Mouse (Mus musculus) right cerebral cortex, adult 2 months (tissue): ENCODE results near the gene Gbf1.

Source experiments
- DNase-seq, 2 experiments: peaks; one replicate each; pipeline ENCODE4 v3.0.0; 2021 to 2022; ENCODE audit warnings: low spot score in 2 of 2

The Gbf1 gene

DNA sequence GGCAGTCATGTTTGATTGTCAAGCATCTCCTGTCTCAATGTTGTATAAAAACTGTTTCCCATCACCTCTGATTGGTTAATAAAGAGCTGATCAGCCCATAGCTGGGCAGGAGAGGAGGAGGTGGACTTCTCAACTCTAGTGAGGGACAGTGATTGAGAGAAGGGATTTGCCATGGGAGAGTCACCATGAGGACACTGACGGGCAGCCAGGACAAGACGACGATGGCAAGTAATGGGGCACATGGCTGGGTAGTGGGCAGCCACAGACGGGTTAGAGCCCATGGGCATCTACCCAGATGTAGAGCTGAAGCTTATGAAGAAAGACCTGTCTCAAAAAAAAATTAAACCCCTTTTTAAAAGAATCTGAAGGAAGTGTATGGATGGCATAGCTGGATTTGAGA, 150.2 kb downstream of the Gbf1 start:
- DNase-seq: no peak

DNA sequence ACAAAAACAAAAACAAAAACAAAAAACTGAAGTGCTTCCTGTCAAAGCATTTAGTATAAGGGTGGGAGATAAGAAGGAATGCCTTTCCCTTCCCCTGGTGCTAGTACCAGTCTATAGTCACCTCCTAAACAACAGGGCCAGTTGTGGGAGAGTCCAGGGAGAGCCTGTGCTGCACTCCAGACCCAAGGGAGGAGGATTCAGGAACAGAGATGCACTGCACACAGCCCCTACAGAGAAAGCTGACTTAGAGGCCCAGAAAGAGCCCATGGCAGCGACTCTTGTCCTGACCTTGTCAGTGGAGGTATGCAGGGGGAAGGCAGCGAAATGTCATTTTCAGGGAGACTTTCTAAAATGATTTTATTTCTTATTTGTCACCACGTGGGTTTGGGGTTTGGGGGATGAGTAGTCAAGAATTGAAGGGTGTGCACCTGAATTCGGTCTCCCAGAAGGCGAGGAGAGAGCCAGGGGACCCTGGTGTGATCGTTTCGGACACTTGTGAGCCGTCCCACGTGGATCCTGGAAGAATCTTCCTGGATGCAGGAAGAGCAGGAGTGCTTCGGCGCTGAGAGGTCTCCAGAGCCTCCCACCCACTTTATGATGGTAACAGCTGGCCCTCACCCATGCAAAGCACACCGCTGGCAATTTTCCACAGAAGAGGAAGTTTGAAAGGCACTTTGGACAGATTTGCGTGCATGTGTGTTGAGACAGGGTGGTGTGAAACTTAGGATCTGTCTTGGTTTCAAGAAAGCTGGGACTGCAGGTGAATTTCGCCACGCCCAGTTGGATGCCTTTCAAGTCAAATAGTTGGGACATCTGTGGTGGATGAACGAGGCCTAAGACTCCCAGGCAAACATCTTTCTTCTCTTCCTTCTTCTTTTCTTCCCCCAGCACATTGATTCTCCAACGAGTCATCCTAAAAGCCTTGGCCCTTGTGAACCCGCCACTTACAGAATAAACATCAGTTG, 151.2 kb downstream of the Gbf1 start:
- DNase-seq: no peak

DNA sequence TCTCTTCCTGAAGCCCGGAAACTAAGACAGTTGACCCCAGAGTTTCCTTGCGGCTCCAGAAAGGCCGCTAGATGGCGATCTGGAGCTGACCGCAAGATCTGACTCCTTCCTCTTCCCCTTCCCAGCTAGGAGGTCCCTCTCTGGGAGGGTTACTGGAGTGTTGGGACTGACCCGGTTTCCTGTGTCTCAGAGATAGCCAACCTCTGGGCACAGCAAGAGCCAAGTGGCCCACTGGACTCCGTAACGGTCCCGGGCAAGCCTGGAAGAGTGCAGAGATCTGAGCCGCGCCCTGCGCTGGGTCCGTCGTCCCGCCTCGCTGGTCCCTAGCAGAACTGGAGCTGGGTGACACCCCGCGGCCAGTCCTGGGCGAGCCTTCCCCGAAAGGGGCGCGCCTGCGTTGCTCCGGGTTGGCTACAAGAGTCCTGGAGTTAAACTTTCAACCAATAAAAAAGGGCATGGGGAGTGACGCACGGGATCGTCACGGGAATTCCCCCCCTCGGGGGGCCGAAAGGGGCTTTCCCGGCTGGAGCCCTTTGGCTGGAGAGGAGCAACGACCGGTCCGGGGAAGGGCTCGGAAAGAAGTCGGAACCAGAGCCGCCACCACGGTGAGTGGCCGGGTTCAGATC, 152.0 kb downstream of the Gbf1 start, which contains the start of gene Nfkb2:
Gene Nfkb2, plus strand, starts transcription at position 105 of the 626 bp plus-strand sequence.
- DNase-seq: peak; percentile 76 to 80

DNA sequence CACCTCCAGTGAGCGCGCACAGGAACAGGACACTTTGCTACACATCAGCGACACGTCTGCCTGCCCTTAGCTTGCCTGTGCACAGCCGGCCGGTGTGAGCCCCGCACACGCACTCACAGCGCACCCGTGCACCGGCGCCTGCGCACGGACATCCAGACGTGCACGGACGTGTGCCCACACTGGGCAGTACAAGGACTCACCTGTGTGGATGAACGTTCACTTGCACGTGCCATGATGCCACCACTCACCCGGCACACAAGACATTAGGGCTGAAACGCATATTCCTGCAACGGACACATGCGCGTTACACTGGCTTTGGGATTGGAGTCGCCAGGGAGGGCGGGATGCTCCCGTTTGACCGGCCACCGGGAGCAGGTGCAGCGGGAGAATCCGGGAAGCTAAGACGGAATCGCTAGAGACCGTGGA, 152.6 kb downstream of the Gbf1 start:
- no peak for DNase-seq

DNA sequence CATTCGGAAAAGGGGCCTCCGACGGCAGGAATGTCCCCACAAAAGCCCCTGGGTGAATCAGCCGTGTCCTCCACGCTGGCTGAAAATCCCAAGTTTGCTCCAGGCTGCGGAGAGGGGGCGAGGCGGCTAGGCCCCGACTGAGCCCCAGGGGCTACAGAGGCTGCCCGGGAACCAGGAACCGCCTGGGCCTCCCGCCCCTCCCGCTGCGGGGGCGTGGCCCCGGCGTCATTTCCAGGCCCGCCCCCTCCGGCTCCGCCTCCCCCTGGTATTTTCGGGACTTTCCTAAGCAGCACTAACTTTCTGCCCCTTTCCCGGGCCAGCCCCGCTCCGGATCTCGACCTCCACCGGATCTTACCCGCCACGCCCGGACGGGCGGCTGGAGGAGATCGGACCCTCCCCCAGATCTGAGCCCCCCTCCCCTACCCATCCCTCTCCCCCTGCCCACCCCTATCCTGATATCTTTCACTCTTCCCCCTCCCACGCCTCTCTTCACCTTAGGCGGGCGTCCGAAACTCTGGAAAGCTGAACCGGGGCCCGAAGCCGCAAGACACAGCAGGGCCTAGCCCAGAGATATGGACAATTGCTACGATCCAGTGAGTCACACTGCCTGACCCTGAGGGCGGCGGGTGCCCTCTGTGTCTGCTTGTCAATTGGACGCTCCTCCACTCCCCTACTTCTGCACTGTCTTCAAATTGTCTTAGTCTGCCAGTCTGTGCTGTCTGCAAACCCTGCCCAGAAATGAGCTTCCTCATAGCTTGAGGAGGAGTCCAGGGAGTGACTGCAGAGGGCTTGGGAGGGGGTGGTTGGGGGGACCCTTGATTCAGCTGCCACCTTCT, 153.3 kb downstream of the Gbf1 start:
- DNase-seq: peak; percentile 52 to 54

DNA sequence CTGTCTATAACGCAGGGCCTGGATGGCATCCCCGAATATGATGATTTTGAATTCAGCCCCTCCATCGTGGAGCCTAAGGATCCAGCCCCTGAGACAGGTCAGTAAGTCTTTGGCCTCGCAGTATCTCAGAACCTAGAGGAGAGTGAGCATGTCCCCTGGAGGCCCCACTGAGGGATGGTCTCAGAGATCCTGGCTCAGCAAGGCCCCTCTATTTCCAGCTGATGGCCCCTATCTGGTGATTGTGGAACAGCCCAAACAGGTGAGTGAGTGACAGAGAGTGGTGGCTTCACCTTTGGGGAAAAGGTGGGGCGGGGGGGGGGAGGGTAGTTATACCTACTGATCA, 153.9 kb downstream of the Gbf1 start:
- DNase-seq: no peak

DNA sequence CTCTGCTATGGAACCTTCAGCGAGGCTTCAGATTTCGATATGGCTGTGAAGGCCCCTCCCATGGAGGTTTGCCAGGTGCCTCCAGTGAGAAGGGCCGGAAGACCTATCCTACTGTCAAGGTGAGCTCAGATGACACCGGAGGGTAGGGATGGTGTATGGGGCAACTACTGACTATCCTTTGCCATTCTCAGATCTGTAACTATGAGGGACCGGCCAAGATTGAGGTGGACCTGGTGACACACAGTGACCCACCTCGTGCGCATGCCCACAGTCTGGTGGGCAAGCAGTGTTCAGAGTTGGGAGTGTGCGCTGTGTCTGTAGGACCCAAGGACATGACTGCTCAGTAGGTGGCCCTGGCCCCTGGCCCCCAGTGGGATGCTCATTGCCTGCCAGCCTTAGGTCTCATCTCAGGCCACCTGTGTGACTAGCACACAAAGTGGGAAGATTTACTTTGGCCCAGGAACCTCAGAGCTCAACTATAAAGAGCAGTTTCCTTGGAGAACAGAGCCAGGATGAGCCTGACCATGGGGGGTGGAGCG, 154.5 kb downstream of the Gbf1 start:
- DNase-seq: no peak

DNA sequence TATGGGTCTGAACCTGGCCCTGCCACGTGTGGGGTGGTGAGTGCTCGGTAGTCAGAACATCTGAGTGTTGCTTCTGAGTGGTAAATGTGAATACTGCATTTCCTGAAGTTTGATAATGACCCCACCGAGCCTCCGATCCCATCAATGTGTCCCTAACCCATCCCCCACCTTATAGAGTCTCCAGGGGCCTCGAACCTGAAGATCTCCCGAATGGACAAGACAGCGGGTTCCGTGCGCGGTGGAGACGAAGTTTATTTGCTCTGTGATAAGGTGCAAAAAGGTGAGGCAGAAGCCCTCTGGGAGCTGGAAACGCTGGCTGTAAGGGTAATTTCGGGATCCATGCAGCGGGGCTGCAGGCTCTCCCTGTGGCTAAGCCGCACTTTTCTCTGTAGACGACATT, 155.5 kb downstream of the Gbf1 start:
- no peak for DNase-seq

DNA sequence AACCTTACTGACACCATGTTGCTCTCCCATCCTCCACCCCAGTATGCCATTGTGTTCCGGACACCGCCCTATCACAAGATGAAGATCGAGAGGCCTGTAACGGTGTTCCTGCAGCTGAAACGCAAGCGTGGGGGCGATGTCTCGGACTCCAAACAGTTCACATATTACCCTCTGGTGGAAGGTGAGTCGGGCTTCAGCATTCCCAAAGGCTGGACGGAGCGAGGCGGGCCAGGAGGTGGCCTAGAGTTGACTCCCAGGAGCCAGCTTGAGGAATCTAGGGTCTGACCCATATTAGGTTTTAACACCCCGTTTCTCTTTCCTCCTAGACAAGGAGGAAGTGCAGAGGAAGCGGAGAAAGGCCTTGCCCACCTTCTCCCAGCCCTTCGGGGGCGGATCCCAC, 156.0 kb downstream of the Gbf1 start:
- no peak for DNase-seq

DNA sequence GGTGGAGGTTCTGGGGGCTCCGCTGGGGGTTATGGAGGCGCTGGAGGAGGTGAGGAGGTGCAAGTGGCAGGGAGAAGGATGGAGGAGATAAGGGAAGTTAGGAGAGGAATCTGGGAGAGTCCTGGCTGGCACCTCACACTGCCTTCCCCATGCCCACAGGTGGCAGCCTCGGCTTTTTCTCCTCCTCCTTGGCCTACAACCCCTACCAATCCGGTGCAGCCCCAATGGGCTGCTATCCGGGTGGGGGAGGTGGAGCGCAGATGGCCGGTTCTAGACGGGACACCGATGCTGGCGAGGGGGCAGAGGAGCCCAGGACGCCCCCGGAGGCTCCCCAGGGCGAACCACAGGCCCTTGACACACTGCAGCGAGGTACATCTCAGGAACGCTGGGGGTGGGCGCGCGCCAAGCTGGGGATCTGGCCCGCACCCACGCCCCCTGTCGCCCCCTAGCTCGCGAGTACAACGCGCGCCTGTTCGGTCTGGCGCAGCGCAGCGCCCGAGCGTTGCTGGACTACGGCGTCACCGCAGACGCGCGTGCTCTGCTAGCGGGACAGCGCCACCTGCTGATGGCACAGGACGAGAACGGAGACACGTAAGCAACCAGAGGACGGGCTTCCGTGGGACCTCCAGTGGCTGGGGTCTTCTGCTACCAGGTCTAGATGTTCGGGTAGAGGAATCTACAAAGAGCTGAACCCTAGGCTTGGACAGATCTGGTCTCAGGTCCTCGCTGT, 156.6 kb downstream of the Gbf1 start:
- DNase-seq: peak; percentile 88 to 91

DNA sequence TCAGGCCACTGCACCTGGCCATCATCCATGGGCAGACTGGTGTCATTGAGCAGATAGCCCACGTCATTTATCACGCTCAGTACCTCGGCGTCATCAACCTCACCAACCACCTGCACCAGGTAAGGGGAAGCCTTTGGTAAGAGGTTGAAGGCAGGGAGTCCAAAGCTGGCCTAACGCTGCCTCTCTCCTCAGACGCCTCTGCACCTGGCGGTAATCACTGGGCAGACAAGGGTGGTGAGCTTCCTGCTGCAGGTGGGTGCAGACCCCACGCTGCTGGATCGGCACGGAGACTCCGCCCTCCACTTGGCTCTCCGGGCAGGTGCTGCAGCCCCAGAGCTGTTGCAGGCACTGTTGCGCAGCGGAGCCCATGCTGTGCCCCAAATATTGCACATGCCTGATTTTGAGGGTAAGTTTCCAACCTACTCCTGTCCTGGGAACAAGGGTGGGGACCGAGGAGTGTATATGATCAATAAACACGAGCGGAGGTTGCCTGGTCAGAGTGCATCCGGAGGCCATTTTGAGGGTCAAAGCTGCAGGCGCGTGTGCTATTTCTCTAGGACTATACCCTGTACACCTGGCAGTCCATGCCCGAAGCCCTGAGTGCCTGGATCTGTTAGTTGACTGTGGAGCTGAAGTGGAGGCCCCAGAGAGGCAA, 157.5 kb downstream of the Gbf1 start:
- DNase-seq: peak in 1 of 2 experiments; percentile 8

DNA sequence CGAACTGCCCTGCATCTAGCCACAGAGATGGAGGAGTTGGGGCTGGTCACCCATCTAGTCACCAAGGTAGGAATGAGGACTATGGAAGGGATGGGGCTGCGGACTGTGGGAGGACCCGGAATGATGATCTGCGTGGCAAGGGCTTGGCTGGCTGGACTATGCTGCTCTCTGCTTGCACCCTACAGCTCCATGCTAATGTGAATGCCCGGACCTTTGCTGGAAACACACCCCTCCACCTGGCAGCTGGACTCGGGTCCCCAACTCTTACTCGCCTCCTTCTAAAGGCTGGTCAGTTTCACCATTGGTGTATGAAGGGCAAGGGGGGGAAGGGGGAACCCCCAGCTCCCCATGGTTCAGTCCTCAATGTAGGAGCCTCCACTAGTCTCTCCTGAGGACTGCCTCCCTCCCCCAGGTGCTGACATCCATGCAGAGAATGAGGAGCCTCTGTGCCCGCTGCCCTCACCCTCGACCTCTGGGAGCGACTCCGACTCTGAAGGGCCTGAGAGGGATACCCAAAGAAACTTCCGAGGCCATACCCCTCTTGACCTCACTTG, 158.1 kb downstream of the Gbf1 start:
- peak in 1 of 2 experiments; percentile 7 for DNase-seq

DNA sequence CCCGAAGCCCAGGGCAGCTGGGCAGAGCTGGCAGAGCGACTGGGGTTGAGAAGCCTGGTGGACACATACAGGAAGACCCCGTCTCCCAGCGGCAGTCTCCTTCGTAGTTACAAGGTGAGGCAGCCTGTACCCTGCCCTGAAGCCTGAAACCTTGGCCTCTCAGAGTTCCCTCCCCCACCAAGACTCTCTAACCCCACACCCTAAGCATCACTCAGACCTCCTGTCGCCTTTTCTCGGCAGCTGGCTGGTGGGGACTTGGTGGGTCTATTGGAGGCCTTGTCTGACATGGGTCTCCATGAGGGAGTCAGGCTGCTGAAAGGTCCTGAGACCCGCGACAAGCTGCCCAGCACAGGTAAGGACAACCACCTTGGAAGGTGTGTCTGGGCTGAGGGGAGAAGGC, 159.0 kb downstream of the Gbf1 start:
- no peak for DNase-seq

DNA sequence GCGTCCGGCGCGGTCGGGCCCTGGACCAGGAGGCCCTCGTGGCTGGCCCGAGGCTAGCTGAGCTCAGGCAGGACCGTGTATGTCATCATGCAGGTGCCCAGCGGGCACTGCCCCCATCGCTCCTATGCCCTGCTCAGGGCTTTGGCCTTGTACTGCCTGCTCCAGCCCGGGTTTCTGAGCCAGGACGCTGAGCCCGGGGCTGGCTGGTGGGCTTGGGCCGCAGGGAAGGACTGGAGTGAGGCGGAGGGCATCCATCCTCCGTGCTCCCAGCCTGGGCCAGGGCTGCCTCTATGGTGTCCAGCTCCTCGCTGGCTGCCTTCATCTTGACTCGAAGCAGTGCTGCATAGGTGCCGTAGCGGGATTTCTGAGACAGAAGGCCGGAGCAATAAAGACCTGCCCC, 160.3 kb downstream of the Gbf1 start:
- no peak for DNase-seq

DNA sequence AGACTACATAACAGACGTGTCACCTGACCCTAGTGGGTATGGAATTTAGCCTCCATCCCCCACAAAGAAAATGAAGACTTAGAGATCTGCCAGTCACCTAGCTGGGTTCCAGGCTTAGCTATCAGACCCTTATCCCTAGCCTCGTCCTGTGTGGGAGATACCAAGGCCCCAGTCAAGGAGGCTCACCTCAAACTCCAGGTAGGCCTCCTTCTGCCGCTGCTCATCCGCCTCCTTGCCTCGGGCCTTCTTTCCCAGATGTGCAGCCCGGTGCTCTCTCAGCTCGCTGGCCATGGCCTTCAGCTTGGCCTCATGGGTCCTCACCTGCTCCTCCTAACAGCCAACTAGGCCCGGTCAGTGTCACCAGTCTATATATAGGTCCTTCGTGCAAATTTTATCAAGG, 160.8 kb downstream of the Gbf1 start:
- no peak for DNase-seq

DNA sequence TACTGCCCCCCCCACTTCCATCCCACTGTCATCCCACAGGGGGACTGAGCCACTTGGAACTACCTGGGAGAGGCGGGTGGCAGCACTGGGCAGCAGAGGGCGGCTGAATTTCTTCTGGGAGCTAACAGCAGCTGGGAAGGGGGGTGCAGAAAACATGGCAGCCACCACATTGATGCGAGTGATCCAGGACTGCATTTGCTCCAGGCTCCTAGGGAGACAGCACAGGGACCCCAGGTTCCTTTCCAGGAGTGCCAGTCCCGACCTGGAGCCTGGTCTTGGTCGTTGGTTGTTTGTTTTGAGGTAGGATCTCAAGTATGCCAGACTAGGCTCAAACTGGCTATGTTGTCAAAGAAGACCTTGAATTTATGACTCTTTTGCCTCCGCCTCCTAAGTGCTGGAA, 161.3 kb downstream of the Gbf1 start:
- no peak for DNase-seq

DNA sequence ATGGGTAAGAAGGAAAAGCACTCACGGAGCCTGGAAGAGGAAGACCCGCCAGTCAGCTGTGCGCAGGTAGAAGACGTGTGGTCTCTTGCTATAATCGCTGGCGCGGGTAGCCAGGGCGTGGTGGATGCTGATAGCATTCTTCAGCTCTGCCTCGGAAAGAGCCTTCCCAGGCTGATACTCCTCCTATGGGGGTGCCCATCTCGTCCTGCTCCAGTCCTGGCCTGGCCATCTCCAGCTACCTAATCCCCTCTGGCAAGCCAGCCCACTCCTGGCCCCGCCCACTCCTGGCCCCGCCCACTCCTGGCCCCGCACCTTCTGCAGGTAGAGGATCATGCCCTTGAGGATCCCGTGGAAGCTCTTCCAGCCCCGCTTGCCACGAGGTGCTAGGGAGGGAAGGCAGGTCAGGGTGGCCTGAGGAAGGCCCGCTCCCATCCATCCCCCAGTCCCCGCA, 161.9 kb downstream of the Gbf1 start:
- no peak for DNase-seq

DNA sequence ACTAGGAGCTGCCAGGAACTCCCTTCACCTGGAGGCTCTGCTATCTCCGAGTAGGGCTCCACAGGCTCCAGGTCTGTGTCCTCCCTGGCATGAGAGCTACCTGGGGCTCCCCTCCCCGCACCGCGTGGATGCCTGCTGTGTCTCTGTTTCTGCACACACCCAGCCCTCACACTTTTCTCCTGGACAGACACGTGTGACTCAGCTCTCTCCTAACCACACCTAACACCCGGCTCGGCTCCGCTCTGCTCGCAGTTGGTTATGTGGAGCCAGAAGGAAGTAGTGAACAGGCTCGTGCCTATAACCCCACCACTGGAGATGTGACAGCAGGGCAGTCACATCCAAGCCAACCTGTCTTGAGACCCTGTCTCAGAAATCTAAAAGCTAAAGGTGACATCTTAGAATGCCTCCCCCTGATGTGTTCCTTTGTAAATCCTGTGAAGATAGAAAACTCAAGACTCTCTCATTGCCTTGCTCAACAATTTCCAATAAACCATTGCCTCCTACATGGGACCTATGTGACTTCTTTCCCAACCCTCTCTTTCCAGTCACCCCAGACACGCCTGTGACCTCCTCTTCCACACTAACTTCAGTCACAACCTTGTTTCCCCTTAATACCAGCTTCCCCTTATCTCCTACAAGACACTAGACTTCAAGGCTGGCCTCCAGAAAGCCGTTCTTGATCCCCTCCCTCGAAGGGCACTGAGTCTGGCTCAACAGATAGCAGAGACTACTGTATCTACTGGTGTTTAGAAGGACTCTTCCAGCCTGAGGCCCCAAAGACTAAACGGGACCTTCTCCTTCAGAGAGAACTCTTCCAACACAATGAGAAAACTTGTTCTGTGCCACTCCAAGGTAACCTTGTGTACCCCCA, 162.8 kb downstream of the Gbf1 start:
- peak in 1 of 2 experiments; percentile 47 for DNase-seq
